Mouse (Mus musculus): ENCODE measurements around the gene Mrpl32. TPM values are rescaled to one million over a fixed set of nuclear protein-coding genes. Genes with fewer than 3 reads are reported as not detected.

Gene Mrpl32
- polyA plus RNA-seq, 1 experiment from 2014 or later = 95.9 TPM

GRCm38 (mm10) chr13:14612463-14612862 lies 502 bp downstream of the Mrpl32 start:
- 7% methylated on average over 10 of the region's 10 CpGs for WGBS

DNA sequence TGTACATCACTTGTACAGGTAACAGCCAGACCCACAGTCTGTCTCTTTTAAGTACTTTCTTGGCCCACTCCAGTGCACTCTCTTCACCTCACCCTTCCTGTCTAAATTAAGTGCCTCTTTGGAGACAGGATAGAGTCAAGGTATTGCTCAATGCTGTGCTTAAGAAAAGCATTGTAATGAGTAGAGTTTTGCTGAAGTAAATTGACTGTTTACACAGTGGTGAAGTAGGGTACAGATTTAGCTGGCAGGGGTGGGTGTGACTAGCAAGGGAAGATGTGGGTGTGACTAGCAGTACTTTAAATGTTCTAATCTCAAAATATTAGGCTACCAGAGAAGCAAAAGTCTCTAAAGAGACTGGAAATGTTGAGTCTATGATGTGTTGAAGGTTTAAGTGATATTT lies 5.3 kb downstream of the Mrpl32 start:
- no peak overlapping the region for H3K4me3 ChIP-seq (ENCODE audit: low read depth, low read length)
- no peaks in the 10 kb centered on the region; the same call in 1 of the 2 replicates for H3K4me1 ChIP-seq (ENCODE audit: insufficient read depth, low read depth, low read length)
- TF ChIP-seq CTCF (IDR thresholded peaks at IDR 0.05) (no peak), EP300 (IDR thresholded peaks at IDR 0.05) (peak; percentile 65; the same call in 1 of the 2 replicates)
- no peak overlapping the region for H3K4me2 ChIP-seq (replicated peaks; ENCODE audit: low read depth, low read length)
- ATAC-seq (peak; percentile 88), DNase-seq (ENCODE audit: low spot score) (peak; percentile 72)
- no peak overlapping the region for H3K9ac ChIP-seq (replicated peaks; ENCODE audit: low read depth)
- no peaks in the 10 kb centered on the region for H3K27me3 ChIP-seq (replicated peaks; ENCODE audit: insufficient read depth, low read length)
- no peak overlapping the region for H3K27ac ChIP-seq (ENCODE audit: low read length)
- 0 out of 2 replicates have a peak, but pooled peaks cover 3% of the 10 kb centered on the region for H3K36me3 ChIP-seq (ENCODE audit: insufficient read depth, low read length)
- H3K9me3 ChIP-seq (ENCODE audit: low read length) = no peaks in the 10 kb centered on the region

More at GRCm38 (mm10) chr13:14612463-14612862, 502 bp downstream of the Mrpl32 start:
- ATAC-seq (peak; percentile 11; the same call in 1 of the 2 replicates), DNase-seq (ENCODE audit: low spot score) (no peak)
- H3K36me3 ChIP-seq (ENCODE audit: insufficient read depth, low read length) = peaks cover 3% of the 10 kb centered on the region; the same call in 1 of the 2 replicates
- peak overlapping the region; percentile 71 for H3K9ac ChIP-seq (replicated peaks; ENCODE audit: low read depth)
- H3K27ac ChIP-seq (ENCODE audit: low read length) = peak overlapping the region; percentile 78
- peak overlapping the region; percentile 52 for H3K4me2 ChIP-seq (replicated peaks; ENCODE audit: low read depth, low read length)
- peak overlapping the region; percentile 76 for H3K4me3 ChIP-seq (ENCODE audit: low read depth, low read length)
- H3K4me1 ChIP-seq (ENCODE audit: insufficient read depth, low read depth, low read length) = no peaks in the 10 kb centered on the region; the same call in 1 of the 2 replicates
- TF ChIP-seq CTCF (IDR thresholded peaks at IDR 0.05) (no peak), EP300 (IDR thresholded peaks at IDR 0.05) (no peak)
- H3K27me3 ChIP-seq (replicated peaks; ENCODE audit: insufficient read depth, low read length) = no peaks in the 10 kb centered on the region
- no peaks in the 10 kb centered on the region for H3K9me3 ChIP-seq (ENCODE audit: low read length)

DNA sequence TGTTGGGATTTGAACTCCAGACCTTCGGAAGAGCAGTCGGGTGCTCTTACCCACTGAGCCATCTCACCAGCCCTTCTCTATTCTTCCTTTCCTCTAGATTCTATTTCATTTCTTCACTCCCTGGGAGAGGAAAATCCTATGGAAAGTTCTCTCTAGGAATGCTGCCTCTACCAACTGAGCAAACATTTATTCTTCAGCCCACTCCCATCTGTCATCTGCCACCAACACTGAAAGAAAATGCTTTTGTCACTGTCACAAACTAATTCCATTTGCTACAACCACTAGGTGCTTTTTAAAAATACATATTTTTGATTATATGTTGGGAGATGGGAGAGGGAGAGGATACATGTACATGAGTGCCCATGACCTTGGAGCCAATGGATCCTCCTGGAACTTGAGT lies 10.2 kb downstream of the Mrpl32 start:
- Histone ChIP-seq H3K27ac (ENCODE audit: low read length) (no peak overlapping the region), H3K4me2 (replicated peaks; ENCODE audit: low read depth, low read length) (no peak overlapping the region), H3K9me3 (ENCODE audit: low read length) (no peaks in the 10 kb centered on the region), H3K4me1 (ENCODE audit: insufficient read depth, low read depth, low read length) (no peaks in the 10 kb centered on the region), H3K9ac (replicated peaks; ENCODE audit: low read depth) (no peak overlapping the region), H3K4me3 (ENCODE audit: low read depth, low read length) (no peak overlapping the region), H3K36me3 (ENCODE audit: insufficient read depth, low read length) (no peaks in the 10 kb centered on the region), H3K27me3 (replicated peaks; ENCODE audit: insufficient read depth, low read length) (no peaks in the 10 kb centered on the region)
- TF ChIP-seq EP300 (IDR thresholded peaks at IDR 0.05) (no peak), CTCF (IDR thresholded peaks at IDR 0.05) (no peak)
- WGBS = 97% methylated on average over 2 of the region's 2 CpGs
- DNase-seq (ENCODE audit: low spot score) = no peak
- no peak for ATAC-seq

DNA sequence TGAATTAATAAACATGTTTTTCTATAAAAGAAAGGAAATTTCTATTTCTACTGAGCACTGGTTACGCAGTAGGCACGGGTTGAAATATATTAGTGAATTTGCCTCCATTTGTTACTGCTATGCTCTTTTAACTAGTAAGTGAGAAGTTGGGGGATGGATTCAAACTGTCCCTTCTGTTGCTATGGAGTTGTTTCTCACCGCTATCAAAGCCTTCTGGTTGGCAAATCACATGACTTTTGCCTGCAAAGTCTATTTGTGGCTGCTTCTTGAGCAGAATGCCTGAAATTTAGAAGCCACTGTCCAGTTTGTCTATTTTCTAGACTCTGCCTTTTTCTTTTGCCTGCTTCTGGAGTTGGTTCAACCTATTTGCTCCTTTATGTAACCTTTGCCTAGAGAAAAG lies 32.6 kb downstream of the Mrpl32 start:
- DNase-seq (ENCODE audit: low spot score) = no peak

GRCm38 (mm10) chr13:14574128-14574527 lies 38.8 kb downstream of the Mrpl32 start:
- no peak for TF ChIP-seq CTCF (IDR thresholded peaks at IDR 0.05)
- TF ChIP-seq EP300 (IDR thresholded peaks at IDR 0.05) = no peak
- H3K27me3 ChIP-seq (replicated peaks; ENCODE audit: insufficient read depth, low read length) = no peaks in the 10 kb centered on the region
- DNase-seq (ENCODE audit: low spot score) (no peak), ATAC-seq (no peak)
- no peaks in the 10 kb centered on the region for H3K4me1 ChIP-seq (ENCODE audit: insufficient read depth, low read depth, low read length)
- H3K4me2 ChIP-seq (replicated peaks; ENCODE audit: low read depth, low read length) = no peak overlapping the region
- H3K4me3 ChIP-seq (ENCODE audit: low read depth, low read length) = no peak overlapping the region
- no peak overlapping the region for H3K9ac ChIP-seq (replicated peaks; ENCODE audit: low read depth)
- H3K9me3 ChIP-seq (ENCODE audit: low read length) = no peaks in the 10 kb centered on the region
- H3K36me3 ChIP-seq (ENCODE audit: insufficient read depth, low read length) = no peaks in the 10 kb centered on the region
- no peak overlapping the region for H3K27ac ChIP-seq (ENCODE audit: low read length)

More for the DNA sequence above, 32.6 kb downstream of the Mrpl32 start:
- Histone ChIP-seq H3K4me1 (ENCODE audit: insufficient read depth, low read depth, low read length) (no peaks in the 10 kb centered on the region), H3K9ac (replicated peaks; ENCODE audit: low read depth) (no peak overlapping the region), H3K4me2 (replicated peaks; ENCODE audit: low read depth, low read length) (no peak overlapping the region), H3K4me3 (ENCODE audit: low read depth, low read length) (no peak overlapping the region), H3K27me3 (replicated peaks; ENCODE audit: insufficient read depth, low read length) (no peaks in the 10 kb centered on the region), H3K27ac (ENCODE audit: low read length) (no peak overlapping the region), H3K36me3 (ENCODE audit: insufficient read depth, low read length) (no peaks in the 10 kb centered on the region), H3K9me3 (ENCODE audit: low read length) (no peaks in the 10 kb centered on the region)
- no peak for ATAC-seq
- TF ChIP-seq CTCF (IDR thresholded peaks at IDR 0.05) (no peak), EP300 (IDR thresholded peaks at IDR 0.05) (no peak)
- WGBS = 68% methylated on average over 3 of the region's 3 CpGs

GRCm38 (mm10) chr13:14561336-14561735 lies 51.6 kb downstream of the Mrpl32 start:
- 92% methylated on average over 1 of the region's 1 CpGs for WGBS
- Histone ChIP-seq H3K27ac (ENCODE audit: low read length) (no peak overlapping the region), H3K4me3 (ENCODE audit: low read depth, low read length) (no peak overlapping the region), H3K36me3 (ENCODE audit: insufficient read depth, low read length) (no peaks in the 10 kb centered on the region), H3K9me3 (ENCODE audit: low read length) (no peaks in the 10 kb centered on the region), H3K27me3 (replicated peaks; ENCODE audit: insufficient read depth, low read length) (no peaks in the 10 kb centered on the region), H3K4me2 (replicated peaks; ENCODE audit: low read depth, low read length) (no peak overlapping the region), H3K4me1 (ENCODE audit: insufficient read depth, low read depth, low read length) (no peaks in the 10 kb centered on the region), H3K9ac (replicated peaks; ENCODE audit: low read depth) (no peak overlapping the region)
- DNase-seq (ENCODE audit: low spot score) = no peak
- no peak for ATAC-seq
- TF ChIP-seq EP300 (IDR thresholded peaks at IDR 0.05) (no peak), CTCF (IDR thresholded peaks at IDR 0.05) (no peak)

Other genes with a start within 250 kb of the Mrpl32 start
- 0.10 and 0.15 TPM in 2 replicates for gene Hecw1, start 89.9 kb downstream of the Mrpl32 start, polyA plus RNA-seq (2015; fragmentation: Nextera tagmentation; extraction: Ambion mirVana)
- 139 and 158 TPM in 2 replicates for gene Psma2, start 75 bp upstream of the Mrpl32 start, polyA plus RNA-seq (2015; fragmentation: Nextera tagmentation; extraction: Ambion mirVana)
- gene AW209491, start 17.0 kb upstream of the Mrpl32 start, polyA plus RNA-seq (2015; fragmentation: Nextera tagmentation; extraction: Ambion mirVana) = 15.4 and 15.6 TPM in 2 replicates

All from lung, postnatal 0 days (tissue).